Mouse (Mus musculus) urinary bladder, adult 2 months (tissue): ENCODE measurements around the gene Pex10. TPM values are rescaled to one million over a fixed set of nuclear protein-coding genes. Genes with fewer than 3 reads are reported as not detected.

Experiments
- DNase-seq: peaks from one replicate; pipeline ENCODE4 v3.0.0; 2022; ENCODE audit warnings: low spot score
- polyA plus RNA-seq: library from polyadenylated mRNA; depleted of rRNA; stranded (reverse); fragments of >200 nt; gene quantifications from 2 replicates; pipeline ENCODE4 v1.2.3, GENCODE M21; 2012; rRNA removed

The Pex10 gene
- 11.8 and 13.4 TPM in 2 replicates for polyA plus RNA-seq

- peak; percentile 92 for DNase-seq
These were observed at the start of gene Pex10 for GRCm38 (mm10) chr4:155066834-155067522. Pex10 (plus strand) TSS chr4:155067016.

- DNase-seq: no peak
These were observed 49.5 kb upstream of the Pex10 start for GRCm38 (mm10) chr4:155017253-155017878.

- DNase-seq: no peak
These were observed 48.8 kb upstream of the Pex10 start for GRCm38 (mm10) chr4:155018066-155018465.

GRCm38 (mm10) chr4:155018601-155019335, 48.0 kb upstream of the Pex10 start:
- no peak for DNase-seq

GRCm38 (mm10) chr4:155019336-155019847, 47.4 kb upstream of the Pex10 start:
- DNase-seq: no peak

- DNase-seq: no peak
These were observed 46.7 kb upstream of the Pex10 start for GRCm38 (mm10) chr4:155020141-155020540.

- DNase-seq: no peak
These were observed 46.0 kb upstream of the Pex10 start for GRCm38 (mm10) chr4:155020813-155021212.

- DNase-seq: no peak
These were observed 44.5 kb upstream of the Pex10 start for GRCm38 (mm10) chr4:155022228-155022855.

GRCm38 (mm10) chr4:155024170-155025010, 42.4 kb upstream of the Pex10 start:
- no peak for DNase-seq

- DNase-seq: no peak
These were observed 33.7 kb upstream of the Pex10 start for GRCm38 (mm10) chr4:155033115-155033514.

GRCm38 (mm10) chr4:155034202-155034601, 32.6 kb upstream of the Pex10 start:
- DNase-seq: no peak

- no peak for DNase-seq
These were observed 32.0 kb upstream of the Pex10 start for GRCm38 (mm10) chr4:155034787-155035186.

- no peak for DNase-seq
These were observed 26.6 kb upstream of the Pex10 start for GRCm38 (mm10) chr4:155040197-155040596.

GRCm38 (mm10) chr4:155040696-155041095, 26.1 kb upstream of the Pex10 start:
- no peak for DNase-seq

GRCm38 (mm10) chr4:155042606-155043288, 24.1 kb upstream of the Pex10 start:
- no peak for DNase-seq

- DNase-seq: no peak
These were observed 23.6 kb upstream of the Pex10 start for GRCm38 (mm10) chr4:155043289-155043625.

GRCm38 (mm10) chr4:155046636-155047035, 20.2 kb upstream of the Pex10 start:
- no peak for DNase-seq

GRCm38 (mm10) chr4:155050116-155050515, 16.7 kb upstream of the Pex10 start:
- DNase-seq: no peak

- peak; percentile 58 for DNase-seq
These were observed 10.1 kb upstream of the Pex10 start, which contains the start of gene Plch2 for GRCm38 (mm10) chr4:155056724-155057123. Plch2 (minus strand) TSS chr4:155056784.

- DNase-seq: peak; percentile 53
These were observed 8.5 kb upstream of the Pex10 start for GRCm38 (mm10) chr4:155058325-155058724.

- no peak for DNase-seq
These were observed 2.9 kb upstream of the Pex10 start for GRCm38 (mm10) chr4:155063895-155064294.
